Mouse (Mus musculus): Measurements from ENCODE around the gene Usp29.

DNA sequence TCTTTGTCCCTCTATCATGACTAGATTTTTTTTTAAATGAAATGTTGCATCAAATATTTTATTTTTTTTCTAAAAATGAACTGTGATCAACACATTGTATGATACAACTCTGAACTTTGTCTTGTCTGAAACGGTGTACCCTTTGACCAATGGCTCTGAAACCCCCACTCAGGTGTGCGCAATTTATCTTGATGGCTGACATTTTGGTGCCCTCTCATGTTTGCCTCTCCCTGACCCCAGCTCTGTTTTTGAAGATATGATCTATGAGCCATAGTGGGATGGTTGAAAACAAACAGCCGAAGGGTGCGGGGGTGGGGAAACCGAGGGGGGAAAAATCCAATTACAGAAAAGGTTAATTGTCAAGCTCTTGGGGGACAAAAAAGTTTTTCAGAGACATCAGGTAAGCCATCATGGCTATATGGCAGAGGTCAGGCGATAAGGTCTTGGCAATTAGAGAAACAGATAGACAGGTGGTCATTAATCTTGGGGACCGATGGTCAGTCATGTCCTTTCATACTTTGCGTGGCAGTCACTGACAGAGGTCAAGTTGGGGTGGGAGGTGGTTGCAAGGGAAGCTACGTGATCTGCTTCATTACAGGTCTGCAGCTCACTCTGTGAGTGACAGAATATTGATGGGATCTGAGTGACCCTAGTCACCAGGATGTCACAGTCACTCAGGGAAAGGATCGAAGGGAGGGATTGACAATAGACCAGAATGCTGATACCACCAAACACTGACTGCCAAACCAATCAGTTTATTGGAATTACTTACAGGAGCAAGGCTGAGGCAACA lies 125.4 kb downstream of the Usp29 start:
- TF ChIP-seq EP300 (IDR thresholded peaks at IDR 0.05; ENCODE audit: low read depth) (no peak), CTCF (IDR thresholded peaks at IDR 0.05; ENCODE audit: low read depth) (no peak)

All from liver, embryonic 14.5 days (tissue).